Mouse (Mus musculus) mature B cell (primary cell): ENCODE results near the gene Has3.

ENCODE experiments used
- in situ Hi-C: fragments of 300-500 bp; cut with MboI; formaldehyde crosslinking; loops from 2 replicates; pipeline ENCODE4 v1.14.3; 2019

Gene Has3

GRCm38 (mm10) chr8:106870051-106870450, at the start of gene Has3:
Gene Has3 (plus strand): TSS chr8:106870242.
- in situ Hi-C loops = no loop called here

- in situ Hi-C loops = no loop called here
Measured at GRCm38 (mm10) chr8:106820553-106821515, 49.2 kb upstream of the Has3 start.

- in situ Hi-C loops = no loop called here
Measured at GRCm38 (mm10) chr8:106828921-106829320, 41.1 kb upstream of the Has3 start.

- in situ Hi-C loops = no loop called here
Measured at GRCm38 (mm10) chr8:106829526-106830045, 40.5 kb upstream of the Has3 start.

- in situ Hi-C loops = no loop called here
Measured at GRCm38 (mm10) chr8:106834899-106835298, 35.1 kb upstream of the Has3 start.

GRCm38 (mm10) chr8:106836525-106836924, 33.5 kb upstream of the Has3 start:
- in situ Hi-C loops = no loop called here

- in situ Hi-C loops = no loop called here
Measured at GRCm38 (mm10) chr8:106838803-106839202, 31.2 kb upstream of the Has3 start.

- in situ Hi-C loops = no loop called here
Measured at GRCm38 (mm10) chr8:106839209-106840001, 30.6 kb upstream of the Has3 start.

GRCm38 (mm10) chr8:106850034-106850433, 20.0 kb upstream of the Has3 start:
- in situ Hi-C loops = no loop called here

GRCm38 (mm10) chr8:106854534-106855241, 15.4 kb upstream of the Has3 start:
- in situ Hi-C loops = no loop called here

GRCm38 (mm10) chr8:106855242-106855562, 14.8 kb upstream of the Has3 start:
- in situ Hi-C loops = no loop called here

GRCm38 (mm10) chr8:106862845-106863244, 7.2 kb upstream of the Has3 start:
- in situ Hi-C loops = no loop called here

GRCm38 (mm10) chr8:106865354-106865753, 4.7 kb upstream of the Has3 start:
- in situ Hi-C loops = no loop called here

- in situ Hi-C loops = no loop called here
Measured at GRCm38 (mm10) chr8:106870537-106871327, 690 bp downstream of the Has3 start.

- in situ Hi-C loops = no loop called here
Measured at GRCm38 (mm10) chr8:106871328-106871926, 1.4 kb downstream of the Has3 start.

GRCm38 (mm10) chr8:106871931-106872371, 1.9 kb downstream of the Has3 start:
- in situ Hi-C loops = no loop called here

- in situ Hi-C loops = no loop called here
Measured at GRCm38 (mm10) chr8:106872454-106873034, 2.5 kb downstream of the Has3 start.

- in situ Hi-C loops = loop anchor here (25.0 kb wide), 1 partner anchor 168 kb away; no protein-coding TSS in a partner anchor
Measured at GRCm38 (mm10) chr8:106880121-106880707, 10.2 kb downstream of the Has3 start.

- in situ Hi-C loops = loop anchor here (25.0 kb wide), 1 partner anchor 172 kb away; no protein-coding TSS in a partner anchor
Measured at GRCm38 (mm10) chr8:106884094-106884493, 14.1 kb downstream of the Has3 start.
